Mouse (Mus musculus) liver, postnatal 0 days (tissue): ENCODE measurements around the gene Evpl. TPM values are rescaled to one million over a fixed set of nuclear protein-coding genes. Genes with fewer than 3 reads are reported as not detected.

Experiments
- ATAC-seq: fragments of 200-750 bp; cut with Nextera tagmentation; 2 replicates; pipeline ENCODE4 v1.8.0; 2017; ENCODE audit warnings: mild to moderate bottlenecking, moderate library complexity
- DNase-seq: peaks from one replicate; pipeline ENCODE4 v3.0.0-alpha.2; 2016
- H3K27ac ChIP-seq: fragments of 300-500 bp; sonication (generic); 2 replicates; pipeline ENCODE4 v1.5.1; 2014; ENCODE audit warnings: antibody characterized with exemption, moderate library complexity, mild to moderate bottlenecking, low read depth
- H3K27me3 ChIP-seq: fragments of 300-500 bp; sonication (generic); 2 replicates; pipeline ENCODE4 v1.6.1; 2014; ENCODE audit warnings: low read length, control low read depth, mixed read lengths; ENCODE audit not compliant: insufficient read depth
- H3K36me3 ChIP-seq: fragments of 300-500 bp; sonication (generic); replicated peaks from 2 replicates; pipeline ENCODE4 v1.6.1; 2014; ENCODE audit warnings: mild to moderate bottlenecking, control low read depth, low read length, moderate library complexity, mixed read lengths; ENCODE audit not compliant: insufficient read depth
- H3K4me1 ChIP-seq: fragments of 300-500 bp; sonication (generic); 2 replicates; pipeline ENCODE4 v1.6.1; 2014; ENCODE audit warnings: antibody characterized with exemption, mild to moderate bottlenecking, control low read depth; ENCODE audit not compliant: insufficient read depth
- H3K4me2 ChIP-seq: fragments of 300-500 bp; sonication (generic); 2 replicates; pipeline ENCODE4 v1.6.1; 2014; ENCODE audit warnings: low read depth, mild to moderate bottlenecking, low read length, moderate library complexity, mixed read lengths
- H3K4me3 ChIP-seq: fragments of 300-500 bp; sonication (generic); 2 replicates; pipeline ENCODE4 v1.5.1; 2014; ENCODE audit warnings: low read depth, low read length
- H3K9ac ChIP-seq: fragments of 300-500 bp; sonication (generic); replicated peaks from 2 replicates; pipeline ENCODE4 v1.6.1; 2014; ENCODE audit warnings: mild to moderate bottlenecking, moderate library complexity
- H3K9me3 ChIP-seq: fragments of 300-500 bp; sonication (generic); 2 replicates; pipeline ENCODE4 v1.6.1; 2016; ENCODE audit warnings: mild to moderate bottlenecking, control low read depth, low read length, mixed read lengths
- CTCF ChIP-seq: sonication (generic); IDR thresholded peaks from 2 replicates; pipeline ENCODE4 v1.5.1; 2016; ENCODE audit warnings: antibody characterized with exemption, low read depth
- EP300 ChIP-seq: IDR thresholded peaks from 2 replicates; pipeline ENCODE4 v1.6.1; 2016; ENCODE audit warnings: antibody characterized with exemption, low read depth, mild to moderate bottlenecking
- WGBS: fragments of 180-500 bp; shearing (Covaris S2); extraction: QIAGEN DNeasy Blood & Tissue Kit; methylation state at CpG from one replicate; pipeline ENCODE4 v1.1.7; 2014; ENCODE audit not compliant: insufficient replicate concordance; 5-methylcytosine and 5-hydroxymethylcytosine counted together
- polyA plus RNA-seq: library from polyadenylated mRNA; unstranded; fragments of >200 nt; fragmentation: Nextera tagmentation; extraction: Ambion mirVana; gene quantifications from 2 replicates; pipeline ENCODE4 v1.2.1, GENCODE M21; 2015

The Evpl gene
- polyA plus RNA-seq, 1 experiment from 2014 or later = 0.07 TPM

DNA sequence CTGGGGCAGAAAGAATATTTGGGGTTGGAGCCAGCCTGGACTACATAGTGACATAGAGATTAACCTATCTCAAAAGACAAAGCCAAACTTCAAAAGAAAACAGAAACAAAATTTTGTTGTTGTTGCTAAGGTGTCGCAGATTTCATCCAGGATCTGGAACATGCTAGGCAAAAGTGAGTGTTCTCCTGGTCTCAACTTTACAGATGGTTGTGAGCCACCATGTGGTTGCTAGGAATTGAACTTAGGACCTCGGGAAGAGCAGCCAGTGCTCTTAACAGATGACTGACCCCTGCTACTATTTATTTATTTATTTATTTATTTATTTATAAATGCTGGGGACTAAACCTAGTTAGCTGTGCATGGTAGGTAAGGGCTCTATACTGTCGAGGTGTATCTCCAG lies 41.5 kb downstream of the Evpl start:
- Histone ChIP-seq H3K36me3 (peaks cover 5% of the 10 kb centered on the region), H3K4me2 (peak overlapping the region; percentile 91), H3K27me3 (no peaks in the 10 kb centered on the region), H3K4me3 (peak overlapping the region; percentile 84), H3K4me1 (peaks cover 27% of the 10 kb centered on the region), H3K9me3 (no peaks in the 10 kb centered on the region), H3K9ac (peak overlapping the region; percentile 91), H3K27ac (peak overlapping the region; percentile 97)
- 68% methylated on average over 3 of the region's 3 CpGs for WGBS
- DNase-seq (no peak), ATAC-seq (no peak)
- no peak for TF ChIP-seq CTCF
- TF ChIP-seq EP300 = no peak

DNA sequence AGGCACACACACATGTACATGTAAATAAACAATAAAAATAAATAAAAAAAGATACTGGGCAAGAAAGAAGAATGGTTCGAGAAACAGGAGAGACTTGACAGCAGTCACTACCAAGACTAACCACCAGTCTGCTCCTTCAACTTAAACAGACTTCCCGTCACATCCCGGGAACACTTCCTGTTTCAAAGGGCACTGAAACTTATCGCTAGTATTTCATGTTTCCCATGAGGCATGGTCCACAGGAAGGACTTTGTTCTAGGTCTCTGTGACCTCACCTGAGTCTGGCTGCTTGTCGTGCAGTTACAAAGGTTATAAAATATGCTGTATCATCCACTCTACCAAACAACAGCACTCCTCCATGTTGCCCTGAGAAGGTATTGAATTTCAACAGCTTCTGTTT lies 42.6 kb downstream of the Evpl start:
- WGBS = 12% methylated on average over 5 of the region's 5 CpGs
- Histone ChIP-seq H3K9me3 (no peaks in the 10 kb centered on the region), H3K27ac (peak overlapping the region; percentile 97), H3K4me1 (peaks cover 22% of the 10 kb centered on the region), H3K27me3 (no peaks in the 10 kb centered on the region), H3K36me3 (peaks cover 15% of the 10 kb centered on the region), H3K9ac (peak overlapping the region; percentile 60), H3K4me2 (peak overlapping the region; percentile 91), H3K4me3 (peak overlapping the region; percentile 37)
- ATAC-seq (peak; percentile 37), DNase-seq (peak; percentile 41)
- peak; percentile 85 for TF ChIP-seq EP300
- peak; percentile 43; the same call in 1 of the 2 replicates for TF ChIP-seq CTCF

DNA sequence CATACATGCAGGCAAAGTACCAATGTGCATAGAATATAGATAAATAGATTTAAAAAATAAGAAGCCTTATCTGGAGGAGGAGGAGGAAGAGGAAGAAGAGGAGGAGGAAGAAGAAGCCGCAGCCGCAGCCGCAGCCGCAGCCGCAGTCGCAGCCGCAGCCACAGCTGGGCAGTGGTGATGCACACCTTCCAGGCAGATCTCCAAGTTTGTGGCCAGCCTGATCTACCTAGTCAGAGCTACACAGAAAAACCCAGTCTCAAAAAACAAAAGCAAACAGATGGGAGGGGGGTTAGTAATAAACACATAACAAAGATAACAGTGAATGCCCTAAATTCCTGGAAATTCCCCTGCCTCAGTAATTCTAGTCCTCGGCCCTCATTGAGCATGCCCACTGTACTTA lies 43.3 kb downstream of the Evpl start:
- peaks cover 19% of the 10 kb centered on the region for H3K36me3 ChIP-seq
- ATAC-seq (no peak), DNase-seq (no peak)
- peak overlapping the region; percentile 37 for H3K4me3 ChIP-seq
- no peaks in the 10 kb centered on the region for H3K27me3 ChIP-seq
- peaks cover 20% of the 10 kb centered on the region for H3K4me1 ChIP-seq
- 52% methylated on average over 8 of the region's 8 CpGs for WGBS
- H3K9me3 ChIP-seq = no peaks in the 10 kb centered on the region
- H3K9ac ChIP-seq = peak overlapping the region; percentile 60
- peak overlapping the region; percentile 91 for H3K4me2 ChIP-seq
- H3K27ac ChIP-seq = peak overlapping the region; percentile 97
- TF ChIP-seq EP300 (no peak), CTCF (no peak)

DNA sequence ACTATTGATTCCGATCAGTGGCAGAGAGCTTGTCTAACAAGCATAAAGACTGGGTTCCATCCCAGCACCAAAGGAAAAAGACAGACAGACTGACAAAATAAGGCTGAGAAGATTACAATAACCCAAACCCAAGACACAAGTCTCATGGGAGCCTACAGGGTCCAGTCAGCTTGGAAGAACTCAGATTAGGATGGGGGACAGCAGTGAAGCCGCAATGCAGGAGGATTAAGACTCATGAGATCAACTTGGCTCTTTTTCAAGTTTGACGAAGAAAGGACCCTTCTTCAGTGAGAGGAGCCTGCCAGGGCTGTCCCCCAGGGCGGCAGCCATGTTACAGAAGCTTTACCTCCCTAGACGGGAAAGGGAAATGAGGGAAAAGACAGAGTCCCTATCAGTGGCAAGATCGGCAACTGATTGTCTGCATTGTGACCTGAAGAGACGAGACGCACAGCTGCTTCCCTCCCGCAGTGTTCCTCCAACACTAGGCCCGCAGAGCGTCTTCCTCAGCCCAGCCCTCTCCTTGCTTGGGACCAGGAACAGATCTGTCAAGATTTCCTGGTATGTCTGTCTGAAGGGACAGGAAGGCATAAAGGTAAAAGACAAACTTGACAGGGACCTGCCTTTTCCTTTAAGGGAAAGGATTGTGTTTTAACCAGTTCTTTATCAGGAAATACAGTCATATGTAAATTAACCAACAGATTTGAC lies 50.5 kb downstream of the Evpl start:
- no peak for TF ChIP-seq CTCF
- no peak for TF ChIP-seq EP300
- H3K4me1 ChIP-seq = peaks cover 6% of the 10 kb centered on the region; the same call in 1 of the 2 replicates
- 67% methylated on average over 11 of the region's 11 CpGs for WGBS
- H3K27ac ChIP-seq = no peak overlapping the region
- H3K9me3 ChIP-seq = no peaks in the 10 kb centered on the region
- H3K4me3 ChIP-seq = no peak overlapping the region
- ATAC-seq (no peak), DNase-seq (no peak)
- peaks cover 68% of the 10 kb centered on the region for H3K36me3 ChIP-seq
- H3K4me2 ChIP-seq = no peak overlapping the region
- H3K9ac ChIP-seq = no peak overlapping the region
- H3K27me3 ChIP-seq = no peaks in the 10 kb centered on the region

DNA sequence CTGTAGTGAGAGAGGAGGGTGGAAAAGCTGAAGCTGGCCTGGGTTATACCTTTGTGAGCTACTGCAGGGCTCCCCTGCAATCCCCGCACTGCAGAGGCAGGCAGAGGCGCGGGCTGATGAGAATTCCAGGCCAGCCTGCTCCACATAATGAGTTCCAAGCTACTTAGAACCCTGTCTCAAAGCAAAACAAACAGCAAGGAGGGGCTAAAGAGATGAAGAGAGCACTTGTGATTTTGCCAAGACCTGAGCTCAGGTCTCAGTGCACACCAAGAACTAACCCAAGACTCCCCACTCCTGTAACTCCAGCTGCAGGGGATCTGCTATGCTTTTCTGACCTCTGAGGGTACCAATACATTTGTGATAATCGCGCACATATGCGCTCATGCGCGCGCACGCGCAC lies 51.5 kb downstream of the Evpl start:
- Histone ChIP-seq H3K4me3 (no peak overlapping the region), H3K9me3 (no peaks in the 10 kb centered on the region), H3K4me1 (peaks cover 6% of the 10 kb centered on the region; the same call in 1 of the 2 replicates), H3K36me3 (peaks cover 72% of the 10 kb centered on the region), H3K27ac (no peak overlapping the region), H3K27me3 (no peaks in the 10 kb centered on the region), H3K4me2 (no peak overlapping the region), H3K9ac (no peak overlapping the region)
- no peak for TF ChIP-seq CTCF
- TF ChIP-seq EP300 = no peak
- ATAC-seq (no peak), DNase-seq (no peak)
- WGBS = 93% methylated on average over 11 of the region's 11 CpGs

DNA sequence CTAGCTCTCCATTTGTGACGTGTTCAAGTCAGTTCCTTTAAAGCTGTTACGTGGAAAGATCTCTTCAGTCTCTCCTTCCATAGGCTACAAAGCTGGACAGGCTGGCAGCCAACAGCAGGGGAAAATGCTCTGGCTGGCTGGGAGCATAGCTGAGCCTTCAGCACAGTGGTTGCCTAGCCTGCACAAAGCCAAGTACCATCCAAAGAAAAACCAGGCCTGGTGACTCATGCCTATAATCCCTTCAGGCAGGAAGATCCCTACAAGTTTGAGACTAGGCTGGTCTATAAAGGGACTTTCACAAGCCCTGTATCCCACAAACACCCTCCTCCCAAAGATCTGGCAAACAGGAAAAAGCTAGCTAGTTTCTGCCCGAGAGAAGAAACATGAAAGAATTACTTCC lies 52.0 kb downstream of the Evpl start:
- WGBS = 86% methylated on average over 3 of the region's 3 CpGs
- no peak for DNase-seq
- Histone ChIP-seq H3K4me1 (0 out of 2 replicates have a peak, but pooled peaks cover 3% of the 10 kb centered on the region), H3K4me3 (no peak overlapping the region), H3K27ac (no peak overlapping the region), H3K27me3 (no peaks in the 10 kb centered on the region), H3K36me3 (peaks cover 68% of the 10 kb centered on the region), H3K9me3 (no peaks in the 10 kb centered on the region), H3K4me2 (no peak overlapping the region), H3K9ac (no peak overlapping the region)
- TF ChIP-seq CTCF = no peak
- TF ChIP-seq EP300 = no peak
- no peak for ATAC-seq
